ENCODE assay signal across 8 mouse cellular contexts in the genomic region with DNA sequence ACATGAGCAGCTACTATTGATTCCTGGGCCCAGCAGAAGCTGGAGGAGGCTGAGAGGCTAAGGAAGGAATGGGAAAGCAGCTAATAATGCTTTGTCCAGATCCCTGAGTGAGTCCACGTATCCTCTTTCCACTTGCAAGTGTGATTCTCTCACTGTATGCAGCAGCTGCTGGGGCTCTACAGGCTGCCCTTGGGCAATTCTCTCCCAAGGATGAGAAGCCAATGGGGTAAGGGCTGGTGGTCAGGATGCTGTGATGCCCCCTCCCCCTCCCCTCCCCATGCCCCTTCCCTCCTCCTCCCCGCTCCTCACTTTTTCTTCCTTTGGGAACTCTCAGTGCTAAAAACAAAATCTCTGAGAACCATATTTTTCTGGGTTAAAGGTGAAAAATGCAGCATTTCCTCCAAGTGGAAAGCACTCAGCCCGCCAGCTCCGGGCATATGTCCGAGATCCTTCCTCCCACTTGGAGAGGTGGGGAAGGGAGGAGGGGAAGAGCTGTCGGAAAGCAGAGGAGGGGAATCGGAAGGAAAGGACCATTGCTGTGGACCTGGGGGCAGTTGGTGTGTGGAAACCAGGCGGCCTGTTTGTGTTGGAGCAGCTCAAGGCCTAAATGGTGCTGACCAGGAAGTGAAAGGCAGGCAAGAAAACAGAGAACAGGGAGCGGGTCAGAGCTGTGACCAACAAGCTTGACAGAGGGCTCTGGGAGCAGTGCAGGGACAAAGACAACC.
A peak's percentile ranks its signal among the peaks of the same experiment; 100 is the strongest.
DNase-seq lines count a peak whose midpoint lies in the region; ATAC-seq and TF ChIP-seq lines count a peak whose summit lies in the region.

No protein-coding gene starts in this region.

- H3K4me1 ChIP-seq in liver, adult 2 months (ENCODE audit: control insufficient read depth, insufficient read depth, low read length) = no peaks in the 10 kb centered on the region; the same call in 1 of the 2 replicates
- H3K4me1 ChIP-seq in liver, embryonic 12.5 days = no peaks in the 10 kb centered on the region
- H3K4me1 ChIP-seq in heart, adult 2 months (ENCODE audit: control insufficient read depth, insufficient read depth, low read length) = peaks cover 28% of the 10 kb centered on the region
- no peaks in the 10 kb centered on the region; the same call in 1 of the 2 replicates for H3K4me1 ChIP-seq in kidney, adult 2 months (ENCODE audit: control insufficient read depth, insufficient read depth, low read length)

- no peak for ATAC-seq in liver, embryonic 12.5 days
- ATAC-seq in megakaryocyte, adult 5-6 weeks (ENCODE audit: poor library complexity, severe bottlenecking) = no peak

- no peak for TF ChIP-seq POLR2A in liver, adult 2 months (IDR thresholded peaks at IDR 0.05; ENCODE audit: extremely low read depth, insufficient read depth, low read length)
- TF ChIP-seq POLR2A in heart, adult 2 months (IDR thresholded peaks at IDR 0.05; ENCODE audit: insufficient read depth, low read depth, low read length) = no peak
- no peak for TF ChIP-seq POLR2A in kidney, adult 2 months (IDR thresholded peaks at IDR 0.05; ENCODE audit: low read depth, low read length)

- H3K36me3 ChIP-seq in liver, adult 2 months (ENCODE audit: control insufficient read depth, insufficient read depth, low read length) = no peaks in the 10 kb centered on the region
- H3K36me3 ChIP-seq in liver, embryonic 12.5 days = no peaks in the 10 kb centered on the region
- H3K36me3 ChIP-seq in heart, adult 2 months (ENCODE audit: control insufficient read depth, insufficient read depth, low read length) = peaks cover 3% of the 10 kb centered on the region
- no peaks in the 10 kb centered on the region for H3K36me3 ChIP-seq in kidney, adult 2 months (ENCODE audit: control insufficient read depth, insufficient read depth, low read length)

- H3K27ac ChIP-seq in liver, adult 2 months (replicated peaks; ENCODE audit: insufficient read depth, low read depth, low read length) = peak overlapping the region; percentile 35; the same call in 1 of the 2 replicates
- no peak overlapping the region for H3K27ac ChIP-seq in liver, embryonic 12.5 days
- peak overlapping the region; percentile 69 for H3K27ac ChIP-seq in heart, adult 2 months
- H3K27ac ChIP-seq in kidney, adult 2 months (ENCODE audit: insufficient read depth, low read depth, low read length) = peak overlapping the region; percentile 56

- WGBS in liver, adult 2 months = 60% methylated on average over 9 of the region's 9 CpGs
- WGBS in liver, embryonic 12.5 days (ENCODE audit: insufficient replicate concordance) = 36% methylated on average over 9 of the region's 9 CpGs
- WGBS in heart, adult 2 months = 24% methylated on average over 9 of the region's 9 CpGs
- 48% methylated on average over 9 of the region's 9 CpGs for whole genome bisulfite sequencing in kidney, adult 2 months

- no peak overlapping the region for H3K4me3 ChIP-seq in liver, adult 2 months (ENCODE audit: insufficient read depth, low read depth, low read length)
- no peak overlapping the region for H3K4me3 ChIP-seq in liver, embryonic 12.5 days
- peak overlapping the region; percentile 1; the same call in 1 of the 2 replicates for H3K4me3 ChIP-seq in heart, adult 2 months
- no peak overlapping the region for H3K4me3 ChIP-seq in kidney, adult 2 months (ENCODE audit: insufficient read depth, low read depth, low read length)

- no peaks in the 10 kb centered on the region for H3K79me2 ChIP-seq in liver, adult 2 months (ENCODE audit: control insufficient read depth, insufficient read depth, low read length)
- H3K79me2 ChIP-seq in heart, adult 2 months (replicated peaks; ENCODE audit: control insufficient read depth, insufficient read depth, low read length) = no peaks in the 10 kb centered on the region

- DNase-seq in liver, adult 2 months (ENCODE audit: extremely low read depth, low read depth, low spot score) = no peak
- DNase-seq in heart, adult 2 months = peak; percentile 72
- peak; percentile 70 for DNase-seq in kidney, adult 2 months
- DNase-seq in lung, postnatal 36 days = peak; percentile 71
- no peak for DNase-seq in right cerebral cortex, postnatal 10 days (ENCODE audit: low spot score in 2 of 2)
- no peak for DNase-seq in left cerebral cortex, postnatal 14 days (ENCODE audit: low spot score in 2 of 2)

- no peak for TF ChIP-seq CTCF in liver, adult 2 months (IDR thresholded peaks at IDR 0.05; ENCODE audit: low read depth, low read length)
- TF ChIP-seq CTCF in heart, adult 2 months (IDR thresholded peaks at IDR 0.05) = no peak
- TF ChIP-seq CTCF in kidney, adult 2 months (conservative IDR thresholded peaks at IDR 0.05; ENCODE audit: insufficient read depth, insufficient read length, low read depth, low read length) = no peak

- intact Hi-C loops in heart, adult 2 months (cut with DNase I) = loop anchor here (2.0 kb wide), 1 partner anchor 49 kb away; no protein-coding TSS in a partner anchor
- intact Hi-C loops in left cerebral cortex, postnatal 14 days (cut with DNase I) = no loop called here

- no peaks in the 10 kb centered on the region for H3K9me3 ChIP-seq in liver, embryonic 12.5 days (replicated peaks)

- H3K27me3 ChIP-seq in liver, adult 2 months (ENCODE audit: control insufficient read depth, insufficient read depth, low read length) = no peaks in the 10 kb centered on the region
- peaks cover 68% of the 10 kb centered on the region for H3K27me3 ChIP-seq in liver, embryonic 12.5 days (replicated peaks)
- H3K27me3 ChIP-seq in heart, adult 2 months (ENCODE audit: control insufficient read depth, insufficient read depth, low read length) = no peaks in the 10 kb centered on the region
- H3K27me3 ChIP-seq in kidney, adult 2 months (replicated peaks; ENCODE audit: control insufficient read depth, insufficient read depth, low read length) = no peaks in the 10 kb centered on the region

- TF ChIP-seq EP300 in heart, adult 2 months (IDR thresholded peaks at IDR 0.05; ENCODE audit: insufficient read depth, low read depth, low read length) = peak; percentile 58; the same call in 1 of the 2 replicates

- H3K4me2 ChIP-seq in liver, embryonic 12.5 days = no peak overlapping the region

- no peak overlapping the region for H3K9ac ChIP-seq in liver, adult 2 months (ENCODE audit: low read depth, low read length)
- no peak overlapping the region for H3K9ac ChIP-seq in liver, embryonic 12.5 days
- no peak overlapping the region for H3K9ac ChIP-seq in heart, adult 2 months (ENCODE audit: low read depth, low read length)

Comparison
In these comparisons a context has a peak if more than half of its experiments do, and no peak if none do; other contexts are left out.
1. DNase-seq: peak in heart, adult 2 months (2 of 2), kidney, adult 2 months (single experiment) and lung, postnatal 36 days (single experiment); none in liver, adult 2 months (single experiment), right cerebral cortex, postnatal 10 days (0 of 2) and left cerebral cortex, postnatal 14 days (0 of 2).